In genomic region chr2:121294182-121294581, GRCm38 (mm10) we compare ENCODE assay signal across 9 mouse cellular contexts. TPM values are rescaled to one million over a fixed set of nuclear protein-coding genes. Genes with fewer than 3 reads are reported as not detected.
DNase-seq lines count a peak whose midpoint lies in the region; ATAC-seq and TF ChIP-seq lines count a peak whose summit lies in the region.
"Had no signal": no experiment of that assay in that cellular context is flagged by ENCODE, and none has a peak within 500 bp of the region (broad histone marks: within the 10 kb centered on the region; RNA-seq: fewer than 3 reads in every experiment).

No protein-coding gene starts in this region.

- no peak for ATAC-seq in forebrain, embryonic 14.5 days
- ATAC-seq in hindbrain, embryonic 13.5 days (ENCODE audit: low FRiP score) = no peak
- ATAC-seq in lung, postnatal 0 days = peak; percentile 67

- no peak overlapping the region; the same call in 1 of the 2 replicates for H3K4me3 ChIP-seq in kidney, adult 2 months (ENCODE audit: insufficient read depth, low read depth, low read length)
- no peak overlapping the region for H3K4me3 ChIP-seq in forebrain, embryonic 14.5 days (ENCODE audit: low read depth, low read length)
- peak overlapping the region; percentile 53 for H3K4me3 ChIP-seq in hindbrain, embryonic 13.5 days
- no peak overlapping the region for H3K4me3 ChIP-seq in lung, postnatal 0 days (ENCODE audit: low read depth, low read length)

- no peaks in the 10 kb centered on the region for H3K36me3 ChIP-seq in kidney, adult 2 months (ENCODE audit: control insufficient read depth, insufficient read depth, low read length)
- peaks cover 5% of the 10 kb centered on the region; the same call in 1 of the 2 replicates for H3K36me3 ChIP-seq in forebrain, embryonic 14.5 days (ENCODE audit: control insufficient read depth, insufficient read depth, low read length)
- peaks cover 7% of the 10 kb centered on the region for H3K36me3 ChIP-seq in hindbrain, embryonic 13.5 days
- H3K36me3 ChIP-seq in lung, postnatal 0 days (ENCODE audit: insufficient read depth, low read length) = no peaks in the 10 kb centered on the region

- peak; percentile 38 for DNase-seq in kidney, adult 2 months
- DNase-seq in kidney, adult 8-10 months = no peak
- DNase-seq in adrenal gland, postnatal 14 days = peak; percentile 62
- DNase-seq in forebrain, embryonic 14.5 days (ENCODE audit: low spot score) = no peak
- peak; percentile 62 for DNase-seq in lung, postnatal 0 days (ENCODE audit: low spot score)
- peak; percentile 71 for DNase-seq in testis, postnatal 10 days (ENCODE audit: low spot score)
- DNase-seq in thymus, postnatal 25 days = no peak

- H3K27me3 ChIP-seq in kidney, adult 2 months (replicated peaks; ENCODE audit: control insufficient read depth, insufficient read depth, low read length) = no peaks in the 10 kb centered on the region
- no peaks in the 10 kb centered on the region for H3K27me3 ChIP-seq in forebrain, embryonic 14.5 days (replicated peaks; ENCODE audit: control insufficient read depth, insufficient read depth, low read length)
- H3K27me3 ChIP-seq in hindbrain, embryonic 13.5 days = peaks cover 6% of the 10 kb centered on the region; the same call in 1 of the 2 replicates
- H3K27me3 ChIP-seq in lung, postnatal 0 days (replicated peaks; ENCODE audit: insufficient read depth, low read length) = peaks cover 15% of the 10 kb centered on the region; the same call in 1 of the 2 replicates

- H3K27ac ChIP-seq in kidney, adult 2 months (ENCODE audit: insufficient read depth, low read depth, low read length) = no peak overlapping the region
- peak overlapping the region; percentile 81; the same call in 1 of the 2 replicates for H3K27ac ChIP-seq in forebrain, embryonic 14.5 days (ENCODE audit: low read depth, low read length)
- H3K27ac ChIP-seq in hindbrain, embryonic 13.5 days = peak overlapping the region; percentile 91
- H3K27ac ChIP-seq in lung, postnatal 0 days (ENCODE audit: low read length) = no peak overlapping the region
- H3K27ac ChIP-seq: macrophage had no signal

- peaks cover 5% of the 10 kb centered on the region; the same call in 1 of the 2 replicates for H3K4me1 ChIP-seq in kidney, adult 2 months (ENCODE audit: control insufficient read depth, insufficient read depth, low read length)
- H3K4me1 ChIP-seq in forebrain, embryonic 14.5 days (ENCODE audit: control insufficient read depth, insufficient read depth, low read length) = peaks cover 46% of the 10 kb centered on the region
- H3K4me1 ChIP-seq in hindbrain, embryonic 13.5 days (replicated peaks) = peaks cover 61% of the 10 kb centered on the region
- peaks cover 7% of the 10 kb centered on the region; the same call in 1 of the 2 replicates for H3K4me1 ChIP-seq in lung, postnatal 0 days (ENCODE audit: insufficient read depth, low read depth, low read length)

- H3K4me2 ChIP-seq in forebrain, embryonic 14.5 days (ENCODE audit: low read length) = peak overlapping the region; percentile 84
- peak overlapping the region; percentile 91 for H3K4me2 ChIP-seq in hindbrain, embryonic 13.5 days
- H3K4me2 ChIP-seq in lung, postnatal 0 days (replicated peaks; ENCODE audit: low read depth, low read length) = peak overlapping the region; percentile 45; the same call in 1 of the 2 replicates

- TF ChIP-seq EP300 in lung, postnatal 0 days (IDR thresholded peaks at IDR 0.05) = no peak

- WGBS in kidney, adult 2 months = 38% methylated on average over 4 of the region's 4 CpGs
- WGBS in forebrain, embryonic 14.5 days = 53% methylated on average over 4 of the region's 4 CpGs
- whole genome bisulfite sequencing in hindbrain, embryonic 13.5 days = 33% methylated on average over 4 of the region's 4 CpGs
- WGBS in lung, postnatal 0 days = 15% methylated on average over 4 of the region's 4 CpGs

- no peak for TF ChIP-seq CTCF in kidney, adult 2 months (conservative IDR thresholded peaks at IDR 0.05; ENCODE audit: insufficient read depth, insufficient read length, low read depth, low read length)
- TF ChIP-seq CTCF in lung, postnatal 0 days (IDR thresholded peaks at IDR 0.05) = no peak

- H3K9me3 ChIP-seq in forebrain, embryonic 14.5 days (replicated peaks; ENCODE audit: control insufficient read depth, low read length) = no peaks in the 10 kb centered on the region
- H3K9me3 ChIP-seq in hindbrain, embryonic 13.5 days = no peaks in the 10 kb centered on the region
- H3K9me3 ChIP-seq in lung, postnatal 0 days (ENCODE audit: low read length) = no peaks in the 10 kb centered on the region

- no peak for TF ChIP-seq POLR2A in kidney, adult 2 months (IDR thresholded peaks at IDR 0.05; ENCODE audit: low read depth, low read length)

- H3K9ac ChIP-seq in forebrain, embryonic 14.5 days (ENCODE audit: low read length) = peak overlapping the region; percentile 71; the same call in 1 of the 2 replicates
- H3K9ac ChIP-seq in hindbrain, embryonic 13.5 days = peak overlapping the region; percentile 80
- no peak overlapping the region for H3K9ac ChIP-seq in lung, postnatal 0 days (replicated peaks; ENCODE audit: low read depth)

RNA-seq across cellular contexts. Expression of gene Map1a, which starts 4.8 kb away (rescaled TPM):
- 1.1 and 1.3 TPM in 2 replicates for polyA plus RNA-seq in kidney, adult 2 months (2012; rRNA removed)
- 5.1 and 12.0 TPM in 2 replicates for total RNA-seq in adrenal gland, postnatal 14 days (2021)
- polyA plus RNA-seq in forebrain, embryonic 14.5 days (2014; fragmentation: Nextera tagmentation; extraction: Ambion mirVana) = 12.7 and 23.2 TPM in 2 replicates
- 16.1 and 20.0 TPM in 2 replicates for polyA plus RNA-seq in hindbrain, embryonic 13.5 days (2015; fragmentation: Nextera tagmentation; extraction: Ambion mirVana)
- 1.3 and 1.9 TPM in 2 replicates for polyA plus RNA-seq in lung, postnatal 0 days (2015; fragmentation: Nextera tagmentation; extraction: Ambion mirVana)

RNA-seq across cellular contexts. Expression of gene Trp53bp1, which starts 23.0 kb away (rescaled TPM):
- 16.3 and 18.5 TPM in 2 replicates for polyA plus RNA-seq in kidney, adult 2 months (2012; rRNA removed)
- 58.6 and 59.9 TPM in 2 replicates for total RNA-seq in adrenal gland, postnatal 14 days (2021)
- 116 and 164 TPM in 2 replicates for polyA plus RNA-seq in forebrain, embryonic 14.5 days (2014; fragmentation: Nextera tagmentation; extraction: Ambion mirVana)
- polyA plus RNA-seq in hindbrain, embryonic 13.5 days (2015; fragmentation: Nextera tagmentation; extraction: Ambion mirVana) = 179 and 194 TPM in 2 replicates
- 9.8 and 16.6 TPM in 2 replicates for polyA plus RNA-seq in lung, postnatal 0 days (2015; fragmentation: Nextera tagmentation; extraction: Ambion mirVana)

Comparison
In these comparisons a context has a peak if more than half of its experiments do, and no peak if none do; other contexts are left out.
1. DNase-seq: peak in kidney, adult 2 months (single experiment), adrenal gland, postnatal 14 days (single experiment), lung, postnatal 0 days (single experiment) and testis, postnatal 10 days (single experiment); none in kidney, adult 8-10 months (0 of 2), forebrain, embryonic 14.5 days (single experiment) and thymus, postnatal 25 days (single experiment).
2. H3K27ac ChIP-seq: peak in forebrain, embryonic 14.5 days (single experiment) and hindbrain, embryonic 13.5 days (single experiment); none in kidney, adult 2 months (single experiment) and lung, postnatal 0 days (single experiment).
3. Peak in every context shown above with its lines, with median percentiles within 50 percentile points of each other: H3K4me2 ChIP-seq.